Mouse (Mus musculus) hindbrain, embryonic 12.5 days (tissue): ENCODE measurements around the gene Maml1. TPM values are rescaled to one million over a fixed set of nuclear protein-coding genes. Genes with fewer than 3 reads are reported as not detected.
"Not testable (repeated sequence)": the region's sequence is repeated elsewhere in the genome, so short reads cannot be mapped to it uniquely, and the experiment has no call there.

Source experiments
- ATAC-seq: fragments of 200-750 bp; cut with Nextera tagmentation; 2 replicates; pipeline ENCODE4 v1.8.0; 2017; ENCODE audit warnings: moderate TSS enrichment; ENCODE audit not compliant: low FRiP score
- H3K27ac ChIP-seq: fragments of 300-500 bp; sonication (generic); 2 replicates; pipeline ENCODE4 v1.5.1; 2016; ENCODE audit warnings: mild to moderate bottlenecking
- H3K27me3 ChIP-seq: fragments of 300-500 bp; sonication (generic); 2 replicates; pipeline ENCODE4 v1.6.1; 2016; ENCODE audit warnings: mild to moderate bottlenecking
- H3K36me3 ChIP-seq: fragments of 300-500 bp; sonication (generic); 2 replicates; pipeline ENCODE4 v1.6.1; 2016; ENCODE audit warnings: mild to moderate bottlenecking
- H3K4me1 ChIP-seq: fragments of 300-500 bp; sonication (generic); 2 replicates; pipeline ENCODE4 v1.6.1; 2016
- H3K4me2 ChIP-seq: fragments of 300-500 bp; sonication (generic); replicated peaks from 2 replicates; pipeline ENCODE4 v1.6.1; 2016; ENCODE audit warnings: mild to moderate bottlenecking
- H3K4me3 ChIP-seq: fragments of 300-500 bp; sonication (generic); 2 replicates; pipeline ENCODE4 v1.5.1; 2016; ENCODE audit warnings: mild to moderate bottlenecking
- H3K9ac ChIP-seq: fragments of 300-500 bp; sonication (generic); 2 replicates; pipeline ENCODE4 v1.6.1; 2016; ENCODE audit warnings: mild to moderate bottlenecking, moderate library complexity
- H3K9me3 ChIP-seq: fragments of 300-500 bp; sonication (generic); replicated peaks from 2 replicates; pipeline ENCODE4 v1.6.1; 2016; ENCODE audit warnings: mild to moderate bottlenecking
- WGBS: fragments of 180-500 bp; shearing (Covaris S2); methylation state at CpG from one replicate; pipeline ENCODE4 v1.1.7; 2016; 5-methylcytosine and 5-hydroxymethylcytosine counted together
- polyA plus RNA-seq: library from polyadenylated mRNA; unstranded; fragments of >200 nt; fragmentation: Nextera tagmentation; extraction: Ambion mirVana; gene quantifications from 2 replicates; pipeline ENCODE4 v1.2.1, GENCODE M21; 2016

Maml1 gene
- polyA plus RNA-seq, 1 experiment from 2014 or later: 8.1 TPM

DNA sequence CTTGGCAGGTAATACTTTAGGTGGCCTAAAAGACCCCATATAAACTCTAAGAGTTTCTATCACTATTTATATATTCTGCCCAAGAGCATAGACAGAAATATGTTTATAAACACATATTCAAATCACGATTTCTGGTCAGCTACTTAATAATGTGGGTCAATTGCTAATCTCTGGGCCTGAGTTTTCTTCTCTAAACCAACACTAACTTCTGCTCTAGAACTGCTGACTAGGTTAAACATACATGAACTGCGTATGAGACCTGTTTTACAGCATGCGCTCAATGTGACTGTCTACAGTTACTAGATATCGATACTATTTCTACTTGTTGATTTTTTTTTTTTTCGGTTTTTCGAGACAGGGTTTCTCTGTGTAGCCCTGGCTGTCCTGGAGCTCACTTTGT, 29.1 kb upstream of the Maml1 start:
- no peaks in the 10 kb centered on the region for H3K9me3 ChIP-seq

DNA sequence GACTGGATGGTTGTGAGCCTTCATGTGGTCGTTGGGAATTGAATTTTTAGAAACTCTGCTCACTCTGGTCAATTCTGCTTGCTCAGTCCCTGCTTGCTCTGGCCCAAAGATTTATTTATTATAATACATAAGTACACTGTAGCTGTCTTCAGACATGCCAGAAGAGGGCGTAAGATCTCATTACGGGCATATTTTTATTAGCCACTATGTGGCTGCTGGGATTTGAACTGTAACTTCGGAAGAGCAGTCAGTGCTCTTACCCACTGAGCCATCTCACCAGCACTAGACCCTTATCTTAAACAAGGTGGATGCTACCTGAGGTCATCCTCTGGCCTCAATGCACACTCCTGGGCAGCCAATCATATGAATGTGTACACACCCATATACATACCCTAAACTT, 27.2 kb upstream of the Maml1 start:
- H3K9me3 ChIP-seq, H3K4me3 ChIP-seq, H3K27ac ChIP-seq, H3K27me3 ChIP-seq, ATAC-seq, H3K9ac ChIP-seq, H3K4me2 ChIP-seq: not testable (repeated sequence)
- Histone ChIP-seq H3K4me1 (peaks cover 16% of the 10 kb centered on the region), H3K36me3 (peaks cover 10% of the 10 kb centered on the region)
- WGBS: 84% methylated on average over 4 of the region's 4 CpGs

More for the DNA sequence above, 29.1 kb upstream of the Maml1 start:
- Histone ChIP-seq H3K36me3 (peaks cover 10% of the 10 kb centered on the region), H3K27me3 (no peaks in the 10 kb centered on the region), H3K4me1 (peaks cover 20% of the 10 kb centered on the region), H3K9ac (no peak overlapping the region), H3K4me2 (no peak overlapping the region), H3K27ac (no peak overlapping the region), H3K4me3 (no peak overlapping the region)
- ATAC-seq: no peak
- 98% methylated on average over 6 of the region's 6 CpGs for WGBS

DNA sequence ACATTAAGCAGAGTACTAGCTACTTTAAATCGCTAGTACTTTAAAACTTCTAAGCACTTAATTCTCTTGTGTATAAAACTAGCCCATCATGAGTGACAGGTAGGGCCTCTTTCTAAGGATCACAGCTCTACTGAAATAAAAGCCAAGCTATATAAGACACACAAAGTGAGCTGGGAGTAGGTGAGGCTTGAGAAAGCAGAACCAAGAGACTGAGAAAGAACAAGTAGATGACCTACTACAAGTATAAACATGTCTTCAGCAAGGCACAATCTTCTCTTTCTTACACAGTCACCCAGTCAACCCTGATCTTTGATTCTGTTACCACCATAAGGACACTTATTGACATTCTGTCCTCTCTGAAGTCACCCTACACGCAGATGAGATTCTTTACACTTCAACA, 20.7 kb upstream of the Maml1 start:
- H3K27ac ChIP-seq: no peak overlapping the region
- 88% methylated on average over 2 of the region's 2 CpGs for WGBS
- H3K4me3 ChIP-seq: no peak overlapping the region
- H3K4me1 ChIP-seq: no peaks in the 10 kb centered on the region
- peaks cover 28% of the 10 kb centered on the region for H3K36me3 ChIP-seq
- H3K9ac ChIP-seq: no peak overlapping the region
- H3K27me3 ChIP-seq: no peaks in the 10 kb centered on the region
- ATAC-seq: no peak
- no peaks in the 10 kb centered on the region for H3K9me3 ChIP-seq
- no peak overlapping the region for H3K4me2 ChIP-seq

DNA sequence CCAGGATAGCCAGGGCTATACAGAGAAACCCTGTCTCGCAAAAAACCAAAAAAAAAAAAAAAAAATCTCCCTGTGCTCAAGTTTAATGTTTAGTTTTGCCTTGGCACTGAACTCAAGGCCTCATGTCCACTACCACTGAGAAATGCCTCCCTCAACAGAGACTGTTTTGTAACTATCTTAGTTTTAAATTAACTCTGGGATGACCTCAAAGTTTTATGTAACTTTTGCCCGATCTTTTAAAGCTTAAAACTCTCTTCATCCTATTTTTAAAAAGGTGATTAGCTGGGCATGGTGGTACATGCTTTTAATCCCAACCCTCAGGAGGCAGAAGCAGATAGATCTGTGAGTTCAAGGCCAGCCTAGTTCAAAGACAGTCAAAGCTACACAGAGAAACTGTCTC, 11.3 kb upstream of the Maml1 start:
- H3K4me3 ChIP-seq: no peak overlapping the region
- no peak for ATAC-seq
- peaks cover 80% of the 10 kb centered on the region for H3K36me3 ChIP-seq
- 88% methylated on average over 2 of the region's 2 CpGs for WGBS
- no peak overlapping the region for H3K9ac ChIP-seq
- H3K27me3 ChIP-seq: no peaks in the 10 kb centered on the region
- H3K27ac ChIP-seq: no peak overlapping the region
- no peak overlapping the region for H3K4me2 ChIP-seq
- H3K9me3 ChIP-seq: no peaks in the 10 kb centered on the region
- H3K4me1 ChIP-seq: no peaks in the 10 kb centered on the region

DNA sequence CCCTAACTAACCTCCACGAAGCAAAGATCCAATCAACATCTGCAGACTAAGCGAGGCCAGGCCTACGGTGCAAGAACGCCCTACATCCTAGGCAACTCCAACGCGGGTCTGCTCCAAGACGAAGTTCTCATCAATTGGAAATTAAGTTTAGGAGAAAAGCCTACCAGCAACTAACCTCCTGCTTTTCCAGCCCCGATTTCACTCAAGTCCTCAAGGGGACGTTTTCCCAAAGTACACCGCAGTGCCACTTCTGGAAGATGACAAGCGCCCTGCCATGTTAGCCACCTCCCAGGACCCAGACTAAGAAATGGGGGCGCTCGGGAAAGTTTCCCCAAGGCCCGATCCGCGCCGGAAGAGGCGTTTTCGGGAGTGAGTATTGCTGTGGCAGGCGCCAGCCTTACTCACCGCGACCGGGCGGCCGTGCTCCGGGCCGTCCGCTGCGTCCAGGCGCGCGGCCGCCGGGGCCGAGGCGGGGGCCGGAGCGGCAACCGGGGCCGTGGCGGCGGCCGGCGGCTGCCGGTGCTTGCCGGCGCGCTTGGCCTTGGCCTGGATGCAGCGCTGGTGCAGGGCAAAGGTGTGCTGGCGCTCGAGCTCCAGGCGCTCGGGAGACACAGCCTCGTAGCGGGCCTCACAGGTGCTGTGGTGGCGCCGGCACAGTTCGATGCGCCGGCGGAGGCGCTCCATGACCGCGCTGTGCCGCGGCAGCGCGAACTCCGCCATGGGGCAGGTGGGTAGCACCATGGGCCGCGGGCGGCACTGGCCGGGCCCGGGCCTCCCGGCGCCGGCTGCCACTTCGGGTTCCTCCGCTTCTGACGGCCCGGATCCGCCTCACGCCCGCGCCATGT, 568 bp downstream of the Maml1 start:
- peak overlapping the region; percentile 97 for H3K4me3 ChIP-seq
- no peaks in the 10 kb centered on the region for H3K9me3 ChIP-seq
- H3K9ac ChIP-seq: peak overlapping the region; percentile 98
- under 1% methylated on average over 79 of the region's 85 CpGs for WGBS
- peak overlapping the region; percentile 82 for H3K4me2 ChIP-seq
- H3K4me1 ChIP-seq: peaks cover 15% of the 10 kb centered on the region
- H3K27me3 ChIP-seq: no peaks in the 10 kb centered on the region
- H3K36me3 ChIP-seq: peaks cover 28% of the 10 kb centered on the region
- peak overlapping the region; percentile 98 for H3K27ac ChIP-seq
- ATAC-seq: peak; percentile 89

DNA sequence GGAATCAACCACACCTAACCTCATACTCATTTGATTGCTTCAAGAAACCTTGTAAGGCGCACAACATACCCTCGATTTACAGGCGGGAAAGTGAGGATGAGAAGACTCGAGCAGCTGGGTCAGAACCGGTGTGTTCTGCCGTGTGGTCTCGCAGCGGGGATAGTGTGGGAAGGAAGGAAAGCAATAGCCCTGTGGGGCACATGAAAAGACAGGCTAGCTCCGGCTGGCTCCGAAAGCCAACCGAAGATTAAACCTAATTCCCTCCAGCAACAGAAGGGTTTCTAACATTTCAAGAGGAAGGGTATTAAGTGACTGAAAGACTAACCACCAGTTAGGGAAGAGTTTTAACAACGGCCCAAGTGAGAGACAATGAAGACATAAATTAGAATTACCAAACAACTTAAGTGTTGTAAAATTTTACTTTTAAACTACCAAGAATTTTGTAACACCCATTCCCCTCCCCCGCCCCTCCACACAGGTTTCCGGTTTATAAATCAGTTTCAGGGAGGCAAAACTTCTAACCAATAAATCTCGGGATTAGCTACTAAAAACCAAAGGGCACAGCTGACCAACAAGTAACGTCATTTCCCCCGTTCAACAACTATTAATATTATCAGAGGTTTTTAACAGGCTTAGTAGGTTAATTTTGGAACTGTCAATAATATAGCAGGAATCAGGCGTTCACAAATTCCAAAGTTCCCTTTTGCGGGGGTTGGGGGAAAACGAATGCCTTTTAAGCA, 1.5 kb downstream of the Maml1 start:
- peak overlapping the region; percentile 98; the same call in 1 of the 2 replicates for H3K27ac ChIP-seq

DNA sequence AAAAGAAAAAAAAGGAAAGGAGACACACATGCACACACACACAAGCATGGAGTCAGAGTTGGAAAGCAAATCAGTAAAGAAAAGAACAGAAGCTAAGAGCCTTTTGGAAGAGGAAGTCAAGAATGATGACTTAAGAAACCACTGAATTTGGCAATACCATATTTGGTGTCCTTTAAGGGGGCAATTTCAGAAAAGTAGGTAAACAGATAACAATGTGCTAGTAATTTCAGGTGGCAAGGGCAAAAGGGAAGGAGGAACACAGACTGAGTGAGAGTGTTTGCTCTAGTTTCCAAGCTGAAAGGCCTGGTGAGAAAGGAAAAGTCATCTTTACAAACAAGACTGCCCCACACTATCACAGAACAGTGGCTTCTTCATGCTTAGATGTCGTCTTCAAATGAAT, 5.7 kb downstream of the Maml1 start:
- Histone ChIP-seq H3K9ac (no peak overlapping the region), H3K27me3 (no peaks in the 10 kb centered on the region), H3K4me3 (no peak overlapping the region), H3K27ac (no peak overlapping the region), H3K9me3 (no peaks in the 10 kb centered on the region), H3K4me1 (peaks cover 15% of the 10 kb centered on the region), H3K4me2 (no peak overlapping the region), H3K36me3 (peaks cover 22% of the 10 kb centered on the region)
- WGBS: 89% methylated on average over 1 of the region's 1 CpGs
- no peak for ATAC-seq

More for the DNA sequence above, 1.5 kb downstream of the Maml1 start:
- ATAC-seq: no peak
- no peaks in the 10 kb centered on the region for H3K9me3 ChIP-seq
- H3K4me1 ChIP-seq: peaks cover 15% of the 10 kb centered on the region
- no peaks in the 10 kb centered on the region for H3K27me3 ChIP-seq
- H3K4me3 ChIP-seq: peak overlapping the region; percentile 97
- peak overlapping the region; percentile 98 for H3K9ac ChIP-seq
- 26% methylated on average over 20 of the region's 20 CpGs for WGBS
- H3K4me2 ChIP-seq: peak overlapping the region; percentile 82
- peaks cover 31% of the 10 kb centered on the region for H3K36me3 ChIP-seq

DNA sequence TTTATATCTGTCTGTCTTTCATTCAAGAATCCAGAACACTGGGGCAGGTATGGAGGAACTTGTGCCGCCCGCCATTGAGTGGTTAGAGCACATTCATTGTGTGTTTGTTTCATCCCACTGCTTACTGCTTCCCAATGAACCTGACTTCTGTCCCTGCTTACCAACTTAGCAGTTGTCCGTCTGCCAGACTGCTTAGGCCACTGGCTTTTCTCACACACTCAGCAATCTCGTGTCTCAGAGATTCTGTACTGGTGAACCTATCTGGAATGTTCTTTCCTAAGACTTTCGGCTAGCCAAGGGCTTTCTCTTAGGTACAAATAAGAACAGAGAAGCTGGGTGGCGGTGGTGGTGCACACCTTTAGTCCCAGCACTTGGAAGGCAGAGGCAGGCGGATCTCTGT, 6.4 kb downstream of the Maml1 start:
- H3K4me3 ChIP-seq: no peak overlapping the region
- H3K36me3 ChIP-seq: peaks cover 26% of the 10 kb centered on the region
- no peak overlapping the region for H3K27ac ChIP-seq
- ATAC-seq: no peak
- no peaks in the 10 kb centered on the region for H3K27me3 ChIP-seq
- no peak overlapping the region for H3K4me2 ChIP-seq
- WGBS: 94% methylated on average over 7 of the region's 7 CpGs
- H3K9ac ChIP-seq: no peak overlapping the region
- H3K4me1 ChIP-seq: peaks cover 16% of the 10 kb centered on the region
- H3K9me3 ChIP-seq: no peaks in the 10 kb centered on the region

DNA sequence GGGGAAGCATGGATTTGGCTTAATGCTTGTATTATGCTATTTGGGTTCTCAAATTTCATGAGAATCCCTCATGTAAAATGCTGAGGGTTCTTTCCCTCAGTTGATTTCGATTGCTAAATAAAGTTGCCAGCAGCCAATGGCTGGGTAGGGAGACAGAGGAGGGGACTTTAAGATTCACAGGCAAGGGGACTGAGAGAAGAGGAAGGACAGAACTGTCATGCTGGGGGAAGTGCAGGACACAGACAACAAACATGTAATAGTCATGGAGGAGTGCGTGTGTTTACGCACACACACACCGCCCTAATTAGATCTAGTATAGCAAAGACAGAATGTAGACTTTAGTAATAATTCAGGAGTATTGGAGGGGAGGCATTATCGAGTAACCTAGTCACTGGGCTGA, 6.8 kb downstream of the Maml1 start:
- Histone ChIP-seq H3K9ac (no peak overlapping the region), H3K9me3 (no peaks in the 10 kb centered on the region), H3K27me3 (no peaks in the 10 kb centered on the region), H3K27ac (no peak overlapping the region), H3K4me1 (peaks cover 14% of the 10 kb centered on the region), H3K36me3 (peaks cover 27% of the 10 kb centered on the region), H3K4me3 (no peak overlapping the region), H3K4me2 (no peak overlapping the region)
- WGBS: 95% methylated on average over 5 of the region's 5 CpGs
- ATAC-seq: no peak

DNA sequence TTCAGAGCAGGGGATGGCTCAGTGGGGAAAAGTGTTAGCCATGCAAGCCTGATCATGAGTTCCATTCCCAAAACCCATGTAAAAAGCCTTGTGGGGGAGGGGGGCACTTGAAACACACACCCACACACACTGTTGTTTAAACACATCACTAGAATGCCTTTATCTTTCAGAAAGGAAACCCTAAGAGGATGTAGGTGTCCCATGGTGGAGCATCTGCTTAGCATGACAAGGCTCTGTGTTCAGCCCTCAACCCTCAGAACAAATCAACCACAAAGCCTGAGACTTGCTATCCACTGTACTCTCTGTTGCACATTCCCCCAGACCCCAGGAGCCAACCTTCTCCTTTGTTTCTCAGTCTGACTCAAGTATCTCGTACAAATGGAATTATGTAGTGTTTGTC, 12.1 kb downstream of the Maml1 start:
- H3K9me3 ChIP-seq: no peaks in the 10 kb centered on the region
- no peak for ATAC-seq

DNA sequence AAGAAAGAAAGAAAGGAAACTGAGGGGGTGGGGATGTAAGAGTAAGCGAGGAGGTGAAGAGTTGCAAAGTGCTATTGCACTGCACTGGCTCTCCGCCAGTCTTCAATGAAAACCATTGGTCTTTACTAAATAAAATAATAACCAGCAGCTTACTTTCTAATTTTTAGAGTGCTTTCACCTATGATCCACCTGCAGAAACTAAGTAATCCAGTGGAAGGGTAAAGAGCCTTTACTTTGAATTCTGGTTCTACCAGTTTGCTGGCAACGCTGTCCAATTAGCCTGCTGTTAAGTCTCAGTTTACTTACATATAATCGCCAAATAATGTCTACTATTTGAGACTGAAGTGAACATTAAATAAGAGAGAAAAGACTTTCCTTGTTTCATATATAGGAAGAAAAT, 13.1 kb downstream of the Maml1 start:
- Histone ChIP-seq H3K4me2 (no peak overlapping the region), H3K36me3 (peaks cover 5% of the 10 kb centered on the region), H3K9ac (no peak overlapping the region), H3K27ac (no peak overlapping the region), H3K9me3 (no peaks in the 10 kb centered on the region), H3K4me3 (no peak overlapping the region), H3K4me1 (0 out of 2 replicates have a peak, but pooled peaks cover 3% of the 10 kb centered on the region), H3K27me3 (no peaks in the 10 kb centered on the region)
- ATAC-seq: no peak
- WGBS: 91% methylated on average over 4 of the region's 4 CpGs

More for the DNA sequence above, 12.1 kb downstream of the Maml1 start:
- 68% methylated on average over 1 of the region's 1 CpGs for WGBS
- Histone ChIP-seq H3K4me3 (no peak overlapping the region), H3K9ac (no peak overlapping the region), H3K36me3 (peaks cover 5% of the 10 kb centered on the region), H3K27ac (no peak overlapping the region), H3K27me3 (no peaks in the 10 kb centered on the region), H3K4me2 (no peak overlapping the region), H3K4me1 (0 out of 2 replicates have a peak, but pooled peaks cover 3% of the 10 kb centered on the region)

DNA sequence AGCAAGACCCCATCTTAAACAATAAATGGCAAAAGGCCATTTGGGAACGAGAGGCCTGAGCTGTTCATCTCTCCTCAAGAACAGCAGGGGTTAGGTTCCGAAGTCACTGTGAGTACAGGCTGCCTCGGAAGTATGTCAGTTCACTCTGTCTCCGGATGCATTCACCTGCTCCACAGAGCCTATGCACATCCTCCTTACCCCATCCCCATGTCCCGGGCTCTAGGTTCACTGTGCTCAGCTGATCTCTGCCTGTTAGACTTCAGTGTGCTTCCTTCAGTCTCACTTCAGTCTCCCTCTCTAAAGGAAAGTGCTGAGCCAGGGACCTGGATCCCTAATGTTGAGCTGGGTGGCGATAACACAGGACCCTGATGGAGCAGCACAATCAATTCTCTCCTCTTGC, 14.4 kb downstream of the Maml1 start:
- H3K4me2 ChIP-seq: no peak overlapping the region
- no peaks in the 10 kb centered on the region for H3K27me3 ChIP-seq
- H3K36me3 ChIP-seq: peaks cover 5% of the 10 kb centered on the region
- no peak overlapping the region for H3K9ac ChIP-seq
- ATAC-seq: no peak
- H3K9me3 ChIP-seq: no peaks in the 10 kb centered on the region
- H3K4me1 ChIP-seq: 0 out of 2 replicates have a peak, but pooled peaks cover 3% of the 10 kb centered on the region
- no peak overlapping the region for H3K27ac ChIP-seq
- 83% methylated on average over 6 of the region's 6 CpGs for WGBS
- H3K4me3 ChIP-seq: no peak overlapping the region
